Mouse (Mus musculus) spleen, adult 2 months (tissue): ENCODE data around the gene Gmfg. TPM values are rescaled to one million over a fixed set of nuclear protein-coding genes. Genes with fewer than 3 reads are reported as not detected.

Source experiments
- DNase-seq, 2 experiments: peaks; one replicate each; pipeline versions ENCODE4 v3.0.0 to v3.0.0-alpha.2; 2012 to 2021; ENCODE audit warnings: low spot score in 2 of 2, low read depth in 1 of 2
- H3K27ac ChIP-seq: fragments of 200-500 bp; 2 replicates; pipeline ENCODE4 v1.5.1; 2012; ENCODE audit warnings: low read length, inconsistent platforms; ENCODE audit not compliant: insufficient read depth
- H3K27me3 ChIP-seq: fragments of 200-500 bp; 2 replicates; pipeline ENCODE4 v1.6.1; 2012; ENCODE audit warnings: mild to moderate bottlenecking, moderate library complexity, low read length, inconsistent platforms; ENCODE audit not compliant: control insufficient read depth, insufficient read depth
- H3K36me3 ChIP-seq: fragments of 200-500 bp; 2 replicates; pipeline ENCODE4 v1.6.1; 2012; ENCODE audit warnings: mild to moderate bottlenecking, low read length, inconsistent platforms; ENCODE audit not compliant: control insufficient read depth, insufficient read depth
- H3K4me1 ChIP-seq: fragments of 200-500 bp; 2 replicates; pipeline ENCODE4 v1.6.1; 2011; ENCODE audit warnings: inconsistent platforms; ENCODE audit not compliant: control insufficient read depth, insufficient read depth, insufficient read length
- H3K4me3 ChIP-seq: fragments of 200-500 bp; 2 replicates; pipeline ENCODE4 v1.5.1; 2011; ENCODE audit warnings: mild to moderate bottlenecking, inconsistent platforms; ENCODE audit not compliant: insufficient read depth, insufficient read length; ENCODE audit errors: extremely low read depth
- CTCF ChIP-seq: fragments of 200-500 bp; IDR thresholded peaks from 2 replicates; pipeline ENCODE4 v1.5.1; 2011; ENCODE audit warnings: mild to moderate bottlenecking, inconsistent platforms; ENCODE audit not compliant: insufficient read depth, insufficient read length, insufficient replicate concordance; ENCODE audit errors: extremely low read depth
- POLR2A ChIP-seq: fragments of 200-500 bp; IDR thresholded peaks from 2 replicates; pipeline ENCODE4 v1.6.1; 2011; ENCODE audit warnings: low read depth, low read length, inconsistent platforms
- WGBS: fragments of 180-500 bp; shearing (Covaris S2); methylation state at CpG from one replicate; pipeline ENCODE4 v1.1.7; 2018; 5-methylcytosine and 5-hydroxymethylcytosine counted together
- polyA plus RNA-seq: library from polyadenylated mRNA; depleted of rRNA; stranded (reverse); fragments of >200 nt; gene quantifications from 2 replicates; pipeline ENCODE4 v1.2.3, GENCODE M21; 2012

Gene Gmfg
- polyA plus RNA-seq, 1 experiment: 46.2 TPM

- Histone ChIP-seq H3K36me3 (no peaks in the 10 kb centered on the region), H3K4me1 (peaks cover 6% of the 10 kb centered on the region; the same call in 1 of the 2 replicates), H3K4me3 (no peak overlapping the region), H3K27ac (no peak overlapping the region), H3K27me3 (peaks cover 7% of the 10 kb centered on the region; the same call in 1 of the 2 replicates)
- WGBS: 57% methylated on average over 10 of the region's 10 CpGs
- TF ChIP-seq CTCF (no peak), POLR2A (no peak)
- DNase-seq: peak in 1 of 2 experiments; percentile 22
Observed at GRCm38 (mm10) chr7:28464416-28465212, 27.4 kb downstream of the Gmfg start.

- no peak for TF ChIP-seq POLR2A
- no peak for TF ChIP-seq CTCF
- H3K36me3 ChIP-seq: no peaks in the 10 kb centered on the region
- H3K27me3 ChIP-seq: peaks cover 7% of the 10 kb centered on the region; the same call in 1 of the 2 replicates
- no peak overlapping the region for H3K4me3 ChIP-seq
- DNase-seq: no peak
- H3K4me1 ChIP-seq: peaks cover 6% of the 10 kb centered on the region; the same call in 1 of the 2 replicates
- 83% methylated on average over 40 of the region's 40 CpGs for WGBS
- no peak overlapping the region for H3K27ac ChIP-seq
Observed at GRCm38 (mm10) chr7:28466721-28467212, 29.5 kb downstream of the Gmfg start.

- TF ChIP-seq POLR2A: no peak
- no peak for TF ChIP-seq CTCF
- Histone ChIP-seq H3K27me3 (peaks cover 7% of the 10 kb centered on the region; the same call in 1 of the 2 replicates), H3K36me3 (no peaks in the 10 kb centered on the region), H3K4me3 (peak overlapping the region; percentile 39; the same call in 1 of the 2 replicates), H3K4me1 (peaks cover 6% of the 10 kb centered on the region; the same call in 1 of the 2 replicates), H3K27ac (no peak overlapping the region)
- peak in 1 of 2 experiments; percentile 27 for DNase-seq
- 13% methylated on average over 58 of the region's 63 CpGs for WGBS
Observed at GRCm38 (mm10) chr7:28467213-28467751, 30.0 kb downstream of the Gmfg start.

- DNase-seq: no peak
- no peak overlapping the region for H3K4me3 ChIP-seq
- H3K27ac ChIP-seq: no peak overlapping the region
- TF ChIP-seq POLR2A: no peak
- no peak for TF ChIP-seq CTCF
- H3K27me3 ChIP-seq: no peaks in the 10 kb centered on the region
- WGBS: 92% methylated on average over 6 of the region's 6 CpGs
- H3K4me1 ChIP-seq: no peaks in the 10 kb centered on the region
- no peaks in the 10 kb centered on the region for H3K36me3 ChIP-seq
Observed at GRCm38 (mm10) chr7:28476191-28476590, 38.9 kb downstream of the Gmfg start.

- no peaks in the 10 kb centered on the region for H3K36me3 ChIP-seq
- WGBS: 92% methylated on average over 5 of the region's 5 CpGs
- TF ChIP-seq CTCF (no peak), POLR2A (no peak)
- no peak overlapping the region for H3K27ac ChIP-seq
- DNase-seq: no peak
- no peak overlapping the region for H3K4me3 ChIP-seq
- no peaks in the 10 kb centered on the region for H3K27me3 ChIP-seq
- H3K4me1 ChIP-seq: no peaks in the 10 kb centered on the region
Observed at GRCm38 (mm10) chr7:28477363-28477762, 40.1 kb downstream of the Gmfg start.

GRCm38 (mm10) chr7:28478854-28479253 lies 41.6 kb downstream of the Gmfg start:
- Histone ChIP-seq H3K27me3 (no peaks in the 10 kb centered on the region), H3K27ac (no peak overlapping the region), H3K4me1 (no peaks in the 10 kb centered on the region), H3K4me3 (no peak overlapping the region), H3K36me3 (no peaks in the 10 kb centered on the region)
- no peak for TF ChIP-seq POLR2A
- no peak for TF ChIP-seq CTCF
- 6% methylated on average over 8 of the region's 8 CpGs for WGBS
- DNase-seq: no peak

- H3K4me3 ChIP-seq: no peak overlapping the region
- H3K36me3 ChIP-seq: no peaks in the 10 kb centered on the region
- no peak for DNase-seq
- WGBS: 84% methylated on average over 11 of the region's 11 CpGs
- TF ChIP-seq CTCF: no peak
- TF ChIP-seq POLR2A: no peak
- H3K4me1 ChIP-seq: no peaks in the 10 kb centered on the region
- H3K27me3 ChIP-seq: no peaks in the 10 kb centered on the region; the same call in 1 of the 2 replicates
- no peak overlapping the region for H3K27ac ChIP-seq
Observed at GRCm38 (mm10) chr7:28482854-28483253, 45.6 kb downstream of the Gmfg start.
